Mouse (Mus musculus): Measurements from ENCODE around the gene Kcnh1.

Kcnh1 gene

GRCm38 (mm10) chr1:192454501-192454900 is 263.9 kb downstream of the Kcnh1 start:
- in situ Hi-C loops (cut with MboI, MseI), result loop anchor here in 1 of 2 experiments (25.0 kb wide), 1 partner anchor 1608 kb away; no protein-coding TSS in a partner anchor

- in situ Hi-C loops (cut with MboI, MseI), result loop anchor here in 1 of 2 experiments (25.0 kb wide), 1 partner anchor 1607 kb away; no protein-coding TSS in a partner anchor
Measured at GRCm38 (mm10) chr1:192454981-192455380, 264.4 kb downstream of the Kcnh1 start.

DNA sequence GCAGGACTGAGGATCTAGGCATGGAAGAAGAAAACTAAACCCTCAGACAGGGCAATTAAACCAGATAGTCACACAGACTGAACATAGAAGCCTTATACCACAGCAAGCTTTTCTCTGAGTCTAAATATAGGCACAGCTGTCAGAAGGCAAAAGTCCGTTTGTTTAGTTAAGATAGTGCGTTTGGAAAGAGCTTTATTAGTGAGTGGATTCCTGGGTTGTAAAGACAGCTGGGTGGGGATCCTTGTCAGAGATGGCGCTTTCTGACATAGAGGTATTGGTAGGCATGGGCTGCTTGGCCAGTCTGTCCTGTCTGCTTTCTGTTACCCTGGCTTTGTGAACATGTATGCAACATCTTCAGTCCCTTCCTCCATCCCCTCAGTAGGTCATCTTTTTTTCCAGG is 266.5 kb downstream of the Kcnh1 start:
- in situ Hi-C loops (cut with MboI, MseI), result loop anchor here in 1 of 2 experiments (25.0 kb wide), 1 partner anchor 1605 kb away; no protein-coding TSS in a partner anchor

- in situ Hi-C loops (cut with MboI, MseI), result loop anchor here in 1 of 2 experiments (25.0 kb wide), 1 partner anchor 1605 kb away; no protein-coding TSS in a partner anchor
Measured at GRCm38 (mm10) chr1:192457526-192458206, 267.1 kb downstream of the Kcnh1 start.

- in situ Hi-C loops (cut with MboI, MseI), result loop anchor here in 1 of 2 experiments (25.0 kb wide), 1 partner anchor 1599 kb away; no protein-coding TSS in a partner anchor
Measured at GRCm38 (mm10) chr1:192463732-192464131, 273.2 kb downstream of the Kcnh1 start.

DNA sequence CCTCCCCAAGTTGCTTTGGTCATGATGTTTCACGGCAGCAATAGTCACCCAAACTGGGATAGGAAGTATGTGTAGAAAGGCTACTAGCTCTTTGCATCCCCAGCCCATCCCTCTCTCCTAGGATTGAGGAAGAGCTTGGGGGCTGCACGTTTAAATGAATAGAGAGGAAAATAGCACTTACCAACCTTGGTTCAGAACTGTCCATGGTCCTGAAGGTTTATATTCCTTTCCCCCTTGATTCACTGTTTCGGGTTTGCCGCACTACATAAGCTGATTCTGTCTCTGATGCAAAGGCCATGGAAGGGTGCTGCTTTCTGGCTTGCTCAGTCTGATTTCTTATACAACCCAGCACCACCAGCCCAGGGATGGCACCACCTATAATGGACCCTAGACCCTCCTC is 281.8 kb downstream of the Kcnh1 start:
- in situ Hi-C loops (cut with MboI, MseI), result loop anchor here in 1 of 2 experiments (25.0 kb wide), 1 partner anchor 1590 kb away; no protein-coding TSS in a partner anchor

- in situ Hi-C loops (cut with MboI, MseI), result loop anchor here in 1 of 2 experiments (25.0 kb wide), 1 partner anchor 1589 kb away; no protein-coding TSS in a partner anchor
Measured at GRCm38 (mm10) chr1:192473134-192473533, 282.6 kb downstream of the Kcnh1 start.

DNA sequence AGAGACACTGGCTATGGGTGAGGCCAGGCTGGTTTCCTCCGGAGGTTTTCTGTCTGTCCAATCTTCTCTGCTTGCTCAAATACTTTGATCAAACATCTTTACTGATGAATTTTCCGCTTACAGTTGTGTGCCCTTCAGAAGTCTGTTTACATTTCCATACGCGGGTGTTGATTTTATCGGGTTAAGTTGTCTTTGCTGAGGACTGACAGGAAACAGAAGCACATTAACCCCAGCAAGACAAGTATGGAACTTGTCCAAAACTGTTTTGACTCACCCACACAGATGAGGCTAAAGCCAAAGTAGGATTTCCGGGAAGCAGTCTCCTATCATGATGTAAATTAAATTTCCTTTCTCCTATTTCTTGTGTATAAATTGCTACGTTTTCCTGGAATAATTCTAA is 286.1 kb downstream of the Kcnh1 start:
- in situ Hi-C loops (cut with MboI, MseI), result loop anchor here in 1 of 2 experiments (5.0 kb wide), 1 partner anchor 74 kb away; no protein-coding TSS in a partner anchor

DNA sequence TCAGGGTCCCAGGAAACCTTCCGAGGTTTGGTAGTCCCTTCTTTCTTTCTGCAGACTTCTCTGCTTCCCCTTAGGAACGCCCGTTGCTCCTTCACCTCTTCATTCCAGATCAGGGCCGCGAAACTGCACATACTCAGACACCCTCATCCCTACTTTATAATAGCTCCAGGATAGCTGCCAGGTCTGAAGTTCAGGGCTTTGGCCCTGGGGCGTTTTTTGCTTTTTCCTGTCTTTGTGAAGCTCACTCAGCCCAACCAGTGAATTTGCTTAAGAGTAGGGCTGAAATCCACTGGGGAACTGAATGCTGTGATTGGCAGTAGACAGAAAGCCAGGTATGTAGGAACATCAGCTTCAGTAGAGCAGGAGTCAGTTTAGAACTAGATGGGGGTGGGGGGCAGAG is 287.0 kb downstream of the Kcnh1 start:
- in situ Hi-C loops (cut with MboI, MseI), result loop anchor here in 1 of 2 experiments (5.0 kb wide), 1 partner anchor 75 kb away; no protein-coding TSS in a partner anchor

DNA sequence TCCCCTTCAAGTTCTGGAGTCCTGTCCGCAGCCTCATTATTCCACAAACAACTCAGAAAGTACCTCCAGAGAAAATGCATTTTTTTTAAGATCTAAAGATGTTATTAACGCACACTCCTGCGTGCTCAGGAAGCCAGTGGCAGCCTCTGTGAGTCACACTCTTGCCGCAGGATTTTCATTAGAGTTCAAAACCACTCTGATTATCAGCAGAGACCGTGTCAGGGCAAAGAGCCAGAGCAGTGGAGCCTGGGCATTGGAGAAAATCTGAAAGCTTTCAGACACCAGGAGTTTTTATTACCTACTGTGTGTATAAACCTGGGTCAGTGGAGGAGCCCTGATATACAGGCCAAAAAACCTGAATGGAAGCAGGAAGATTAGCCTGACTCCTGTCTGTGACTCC is 287.6 kb downstream of the Kcnh1 start:
- in situ Hi-C loops (cut with MboI, MseI), result loop anchor here in 1 of 2 experiments (5.0 kb wide), 1 partner anchor 76 kb away; no protein-coding TSS in a partner anchor

- in situ Hi-C loops (cut with MboI, MseI), result no loop called here
Measured at GRCm38 (mm10) chr1:192480072-192480784, 289.7 kb downstream of the Kcnh1 start.

GRCm38 (mm10) chr1:192481446-192481845 is 290.9 kb downstream of the Kcnh1 start:
- in situ Hi-C loops (cut with MboI, MseI), result no loop called here

DNA sequence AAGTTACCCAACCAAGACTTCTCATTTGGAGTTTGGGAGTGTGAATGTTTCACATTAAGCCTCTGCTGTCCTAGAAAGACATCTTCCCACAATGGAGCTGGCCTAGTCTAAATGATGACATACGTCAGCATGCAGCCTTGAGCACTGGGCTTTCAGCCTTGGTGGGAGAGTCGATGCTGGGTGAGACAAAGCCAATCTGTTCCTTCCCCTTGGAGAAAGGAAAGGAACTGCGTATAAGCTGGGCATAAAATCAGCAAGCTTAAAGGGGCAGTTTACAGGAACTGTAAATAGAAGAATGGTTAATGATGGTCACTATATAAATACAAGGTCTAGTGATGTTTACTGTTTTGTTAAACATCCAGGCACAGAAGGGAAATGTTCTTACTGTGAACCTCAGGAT is 294.5 kb downstream of the Kcnh1 start:
- in situ Hi-C loops (cut with MboI, MseI), result no loop called here

DNA sequence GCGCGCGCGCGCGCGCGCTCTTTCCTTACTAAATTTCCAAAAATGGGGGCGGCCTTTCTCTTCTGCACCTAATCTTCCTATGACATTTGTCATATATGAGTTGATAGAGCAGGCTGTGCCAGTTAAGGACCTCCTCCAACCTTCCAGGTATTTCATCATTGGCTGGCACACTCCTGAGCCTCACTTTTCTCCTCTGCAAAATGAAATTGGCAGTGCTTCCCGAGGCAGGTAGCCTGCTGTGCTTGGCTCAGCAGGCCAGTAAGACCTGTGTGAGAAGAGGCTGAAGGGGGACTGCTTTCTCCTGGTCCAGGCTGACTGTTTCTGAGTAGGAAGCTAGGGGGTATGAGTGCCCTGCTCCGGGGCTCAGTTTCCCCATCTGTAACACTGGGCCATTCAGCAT is 297.0 kb downstream of the Kcnh1 start:
- in situ Hi-C loops (cut with MboI, MseI), result no loop called here

GRCm38 (mm10) chr1:192489908-192490825 is 299.6 kb downstream of the Kcnh1 start:
- in situ Hi-C loops (cut with MboI, MseI), result no loop called here

- in situ Hi-C loops (cut with MboI, MseI), result no loop called here
Measured at GRCm38 (mm10) chr1:192497505-192497904, 306.9 kb downstream of the Kcnh1 start.

- in situ Hi-C loops (cut with MboI, MseI), result no loop called here
Measured at GRCm38 (mm10) chr1:192502016-192502415, 311.4 kb downstream of the Kcnh1 start.

DNA sequence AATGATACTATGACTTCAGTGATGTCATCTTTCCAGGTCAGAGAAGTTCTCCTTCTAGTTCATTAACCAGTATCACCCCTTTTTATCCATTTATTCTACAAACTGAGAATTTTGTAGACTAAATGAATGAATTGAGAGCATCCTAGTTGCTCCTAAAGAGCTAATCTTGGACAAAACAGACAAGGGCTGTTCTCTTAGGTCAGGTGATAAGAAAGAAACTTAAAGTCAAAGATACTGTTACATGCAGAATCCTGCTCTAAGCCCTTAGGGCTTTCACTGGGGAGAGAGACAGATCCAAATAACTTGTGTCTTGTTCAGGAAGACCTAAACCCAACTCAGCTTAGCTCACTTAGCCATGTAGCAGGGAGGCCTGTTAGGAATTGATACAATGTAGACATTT is 312.3 kb downstream of the Kcnh1 start:
- in situ Hi-C loops (cut with MboI, MseI), result no loop called here

DNA sequence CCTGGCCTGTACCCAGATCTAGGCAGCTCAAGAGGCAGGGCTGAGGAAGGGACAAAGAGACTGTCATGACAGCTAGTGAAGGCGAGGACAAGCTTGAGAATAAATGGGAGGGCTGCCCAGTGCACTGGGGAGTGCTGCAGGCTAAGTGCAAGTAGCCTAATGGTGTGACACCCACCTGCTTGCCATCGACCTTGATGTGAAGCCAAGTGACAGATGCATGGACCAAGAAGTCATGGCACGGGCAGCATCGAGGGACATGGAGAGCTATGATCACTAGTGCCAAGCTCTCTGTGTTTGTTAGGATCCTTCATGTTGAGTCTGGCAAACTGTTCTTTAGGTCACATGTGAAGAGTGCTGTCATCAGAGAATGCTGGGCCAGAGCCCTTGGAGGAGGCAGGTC is 313.1 kb downstream of the Kcnh1 start:
- in situ Hi-C loops (cut with MboI, MseI), result no loop called here

GRCm38 (mm10) chr1:192512821-192513220 is 322.2 kb downstream of the Kcnh1 start:
- in situ Hi-C loops (cut with MboI, MseI), result no loop called here

- in situ Hi-C loops (cut with MboI, MseI), result no loop called here
Measured at GRCm38 (mm10) chr1:192515373-192515772, 324.8 kb downstream of the Kcnh1 start.
